Mouse (Mus musculus): ENCODE measurements around the gene Frmd4a. TPM values are rescaled to one million over a fixed set of nuclear protein-coding genes. Genes with fewer than 3 reads are reported as not detected.

Frmd4a gene
- polyA plus RNA-seq, 1 experiment from 2014 or later: 51.5 TPM

DNA sequence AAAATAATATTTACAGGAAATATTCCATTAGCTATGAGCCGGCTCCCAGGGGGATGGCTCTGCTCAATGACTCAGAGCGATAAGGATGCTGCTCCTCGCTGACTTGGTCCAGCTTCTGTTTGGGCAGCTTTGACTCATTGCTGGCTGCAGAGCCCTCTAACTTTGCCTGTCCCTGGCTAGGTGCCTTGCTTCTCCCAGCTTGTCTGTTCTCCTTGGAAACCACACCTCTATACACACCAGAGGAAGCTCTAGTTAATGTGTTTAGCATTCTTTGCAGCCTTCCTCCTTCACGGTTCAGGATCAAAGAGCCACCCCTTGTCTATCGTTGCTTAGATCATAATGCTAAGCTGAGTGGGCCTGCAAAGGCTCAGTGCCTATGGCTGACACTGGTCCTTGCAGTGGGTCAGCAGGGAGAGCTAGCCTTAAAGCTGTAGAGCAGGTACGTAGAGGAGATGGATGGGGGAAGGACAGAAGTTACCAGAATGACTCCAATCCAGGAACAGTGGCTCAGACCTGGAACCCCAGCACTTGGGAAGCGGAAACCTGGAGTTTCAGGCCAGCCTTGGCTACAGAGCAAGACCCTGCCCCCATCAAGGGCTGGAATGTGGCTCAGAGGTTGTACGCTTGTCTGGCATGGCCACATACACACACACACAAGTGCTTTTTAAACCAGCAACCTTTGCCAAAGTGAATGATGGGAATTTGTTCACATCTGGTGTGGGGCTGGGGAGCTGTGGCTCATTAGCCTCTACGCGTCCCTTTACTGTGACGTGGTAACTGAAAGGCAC is 525.3 kb downstream of the Frmd4a start:
- peak overlapping the region; percentile 66 for H3K27ac ChIP-seq (replicated peaks)
- 43% methylated on average over 11 of the region's 11 CpGs for WGBS
- no peak overlapping the region for H3K4me3 ChIP-seq (replicated peaks)
- no peak overlapping the region for H3K9ac ChIP-seq (replicated peaks)
- H3K9me3 ChIP-seq (replicated peaks): no peaks in the 10 kb centered on the region
- H3K4me1 ChIP-seq: peaks cover 41% of the 10 kb centered on the region
- H3K4me2 ChIP-seq: no peak overlapping the region
- peak; percentile 10; the same call in 1 of the 2 replicates for ATAC-seq (ENCODE audit: low FRiP score)
- no peaks in the 10 kb centered on the region for H3K27me3 ChIP-seq (replicated peaks)
- H3K36me3 ChIP-seq: peaks cover 8% of the 10 kb centered on the region; the same call in 1 of the 2 replicates

- ATAC-seq (ENCODE audit: low FRiP score): no peak
- Histone ChIP-seq H3K27me3 (replicated peaks) (no peaks in the 10 kb centered on the region), H3K27ac (replicated peaks) (no peak overlapping the region), H3K4me3 (replicated peaks) (no peak overlapping the region), H3K4me2 (no peak overlapping the region), H3K9me3 (replicated peaks) (no peaks in the 10 kb centered on the region), H3K4me1 (peaks cover 41% of the 10 kb centered on the region), H3K36me3 (peaks cover 8% of the 10 kb centered on the region; the same call in 1 of the 2 replicates), H3K9ac (replicated peaks) (no peak overlapping the region)
- 5% methylated on average over 1 of the region's 1 CpGs for WGBS
These were observed 525.9 kb downstream of the Frmd4a start for GRCm38 (mm10) chr2:4543417-4543775.

DNA sequence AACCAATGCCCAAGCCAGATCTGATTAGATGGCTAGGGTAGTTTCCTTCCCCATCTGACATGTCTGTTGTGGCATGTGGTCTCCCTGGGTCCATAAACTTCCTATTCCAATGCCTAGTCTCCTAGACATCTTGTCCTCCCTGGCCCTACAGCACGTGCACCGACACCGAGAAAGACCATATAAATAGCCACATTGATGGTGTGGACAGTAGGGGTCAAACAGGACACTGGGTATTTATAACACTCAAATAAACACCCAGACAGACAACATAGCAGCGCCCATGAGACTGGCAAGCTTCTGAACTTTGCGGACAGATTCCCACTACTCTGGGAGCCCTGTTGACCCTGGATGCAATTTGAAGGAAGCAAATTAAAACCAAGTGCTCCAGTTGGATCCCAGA is 526.8 kb downstream of the Frmd4a start:
- no peaks in the 10 kb centered on the region for H3K27me3 ChIP-seq (replicated peaks)
- 76% methylated on average over 5 of the region's 5 CpGs for WGBS
- H3K9me3 ChIP-seq (replicated peaks): no peaks in the 10 kb centered on the region
- peaks cover 41% of the 10 kb centered on the region for H3K4me1 ChIP-seq
- H3K4me3 ChIP-seq (replicated peaks): no peak overlapping the region
- H3K9ac ChIP-seq (replicated peaks): no peak overlapping the region
- H3K4me2 ChIP-seq: no peak overlapping the region
- H3K27ac ChIP-seq (replicated peaks): no peak overlapping the region
- H3K36me3 ChIP-seq: peaks cover 8% of the 10 kb centered on the region; the same call in 1 of the 2 replicates
- no peak for ATAC-seq (ENCODE audit: low FRiP score)

GRCm38 (mm10) chr2:4545261-4545660 is 527.7 kb downstream of the Frmd4a start:
- Histone ChIP-seq H3K36me3 (peaks cover 5% of the 10 kb centered on the region; the same call in 1 of the 2 replicates), H3K4me1 (peaks cover 41% of the 10 kb centered on the region), H3K4me2 (no peak overlapping the region), H3K27me3 (replicated peaks) (no peaks in the 10 kb centered on the region), H3K9ac (replicated peaks) (no peak overlapping the region), H3K9me3 (replicated peaks) (no peaks in the 10 kb centered on the region), H3K27ac (replicated peaks) (no peak overlapping the region), H3K4me3 (replicated peaks) (no peak overlapping the region)
- ATAC-seq (ENCODE audit: low FRiP score): no peak
- WGBS: 88% methylated on average over 6 of the region's 6 CpGs

DNA sequence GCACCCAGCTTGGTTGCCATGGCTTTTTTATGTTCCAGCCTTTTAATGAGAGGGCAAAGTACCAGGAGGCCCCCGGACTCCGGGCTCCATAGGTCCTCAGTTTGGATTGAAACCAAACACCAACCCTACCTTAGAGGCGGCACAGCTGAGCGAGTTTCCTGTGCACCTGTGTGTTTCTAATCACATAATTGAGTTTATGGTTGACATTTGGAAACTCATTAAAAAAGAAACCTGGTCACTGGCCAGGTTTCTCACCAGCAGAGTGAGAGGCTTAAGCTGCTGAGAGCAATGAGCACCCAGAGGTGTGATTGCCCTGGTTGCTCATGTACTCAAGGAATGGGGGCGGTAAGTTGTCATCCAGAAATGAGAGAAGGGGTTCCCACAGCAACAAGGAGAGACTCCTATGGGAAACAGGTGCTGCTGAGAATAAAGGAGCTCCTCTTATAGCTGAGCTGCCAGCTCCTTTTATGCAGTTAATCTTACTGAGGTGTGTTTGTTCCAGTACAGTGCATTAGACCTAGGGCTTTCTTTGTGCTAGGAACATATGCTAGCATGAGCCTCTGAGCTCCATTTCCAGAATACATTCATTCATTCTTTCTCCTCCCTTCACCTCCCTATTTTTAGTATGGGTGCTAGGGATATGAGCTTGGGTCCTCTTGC is 529.6 kb downstream of the Frmd4a start:
- H3K9ac ChIP-seq (replicated peaks): no peak overlapping the region
- H3K27me3 ChIP-seq (replicated peaks): no peaks in the 10 kb centered on the region
- 78% methylated on average over 5 of the region's 5 CpGs for WGBS
- H3K27ac ChIP-seq (replicated peaks): no peak overlapping the region
- ATAC-seq (ENCODE audit: low FRiP score): no peak
- H3K9me3 ChIP-seq (replicated peaks): no peaks in the 10 kb centered on the region
- no peak overlapping the region for H3K4me2 ChIP-seq
- H3K4me3 ChIP-seq (replicated peaks): no peak overlapping the region
- H3K36me3 ChIP-seq: peaks cover 14% of the 10 kb centered on the region; the same call in 1 of the 2 replicates
- H3K4me1 ChIP-seq: peaks cover 27% of the 10 kb centered on the region

- no peak for ATAC-seq (ENCODE audit: low FRiP score)
- H3K4me1 ChIP-seq: peaks cover 12% of the 10 kb centered on the region
- no peak overlapping the region for H3K4me2 ChIP-seq
- H3K27ac ChIP-seq (replicated peaks): no peak overlapping the region
- H3K27me3 ChIP-seq (replicated peaks): no peaks in the 10 kb centered on the region
- H3K9ac ChIP-seq (replicated peaks): no peak overlapping the region
- H3K9me3 ChIP-seq (replicated peaks): no peaks in the 10 kb centered on the region
- 95% methylated on average over 14 of the region's 14 CpGs for WGBS
- no peak overlapping the region for H3K4me3 ChIP-seq (replicated peaks)
- H3K36me3 ChIP-seq: peaks cover 14% of the 10 kb centered on the region; the same call in 1 of the 2 replicates
These were observed 531.8 kb downstream of the Frmd4a start for GRCm38 (mm10) chr2:4549271-4549670.

DNA sequence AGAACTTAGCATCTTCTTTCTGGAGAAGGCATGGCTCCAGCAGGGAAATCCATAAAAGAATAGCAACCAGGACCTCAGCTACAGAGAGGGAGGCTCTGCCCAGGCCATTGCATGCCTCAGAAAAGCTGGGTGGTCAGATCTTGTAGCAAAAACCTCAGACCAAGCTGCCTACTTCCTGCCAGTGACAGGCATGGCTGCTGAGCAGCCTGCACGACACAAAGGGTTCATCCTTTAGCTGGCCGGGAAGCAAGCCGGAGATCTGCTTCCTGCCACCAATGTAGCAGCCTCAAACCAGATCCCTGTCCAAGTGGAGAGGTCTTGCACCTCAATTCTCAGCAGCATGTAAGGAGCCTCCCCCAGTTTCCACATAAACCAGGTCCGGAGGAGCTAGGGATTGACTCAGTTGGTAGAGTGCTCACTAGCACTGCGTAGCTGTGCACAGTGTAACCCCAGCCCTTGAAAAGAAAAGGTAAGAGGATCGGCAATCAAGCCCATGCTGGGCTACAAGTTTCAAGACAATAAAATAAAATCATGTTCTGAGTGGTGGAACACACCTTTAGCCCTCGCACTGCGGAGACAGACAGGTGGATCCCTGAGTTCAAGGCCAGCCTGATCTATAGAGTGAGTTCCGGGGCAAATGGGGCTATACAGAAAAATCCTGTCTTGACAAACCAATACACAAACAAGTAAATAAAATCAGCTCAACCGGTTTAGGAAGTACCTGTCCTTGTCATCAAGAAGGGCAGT is 532.7 kb downstream of the Frmd4a start:
- Histone ChIP-seq H3K9ac (replicated peaks) (no peak overlapping the region), H3K4me1 (peaks cover 8% of the 10 kb centered on the region), H3K27me3 (replicated peaks) (no peaks in the 10 kb centered on the region), H3K36me3 (peaks cover 14% of the 10 kb centered on the region; the same call in 1 of the 2 replicates), H3K4me3 (replicated peaks) (no peak overlapping the region), H3K9me3 (replicated peaks) (no peaks in the 10 kb centered on the region), H3K4me2 (no peak overlapping the region), H3K27ac (replicated peaks) (0 out of 2 replicates have a peak overlapping the region, but pooled peaks have one; percentile 15)
- no peak for ATAC-seq (ENCODE audit: low FRiP score)
- 90% methylated on average over 10 of the region's 10 CpGs for WGBS

- ATAC-seq (ENCODE audit: low FRiP score): no peak
- H3K9me3 ChIP-seq (replicated peaks): no peaks in the 10 kb centered on the region
- no peak overlapping the region for H3K27ac ChIP-seq (replicated peaks)
- WGBS: 33% methylated on average over 2 of the region's 2 CpGs
- H3K4me3 ChIP-seq (replicated peaks): no peak overlapping the region
- H3K4me2 ChIP-seq: no peak overlapping the region
- H3K4me1 ChIP-seq: peaks cover 21% of the 10 kb centered on the region
- H3K9ac ChIP-seq (replicated peaks): no peak overlapping the region
- no peaks in the 10 kb centered on the region for H3K27me3 ChIP-seq (replicated peaks)
- peaks cover 9% of the 10 kb centered on the region; the same call in 1 of the 2 replicates for H3K36me3 ChIP-seq
These were observed 533.9 kb downstream of the Frmd4a start for GRCm38 (mm10) chr2:4551438-4551837.

DNA sequence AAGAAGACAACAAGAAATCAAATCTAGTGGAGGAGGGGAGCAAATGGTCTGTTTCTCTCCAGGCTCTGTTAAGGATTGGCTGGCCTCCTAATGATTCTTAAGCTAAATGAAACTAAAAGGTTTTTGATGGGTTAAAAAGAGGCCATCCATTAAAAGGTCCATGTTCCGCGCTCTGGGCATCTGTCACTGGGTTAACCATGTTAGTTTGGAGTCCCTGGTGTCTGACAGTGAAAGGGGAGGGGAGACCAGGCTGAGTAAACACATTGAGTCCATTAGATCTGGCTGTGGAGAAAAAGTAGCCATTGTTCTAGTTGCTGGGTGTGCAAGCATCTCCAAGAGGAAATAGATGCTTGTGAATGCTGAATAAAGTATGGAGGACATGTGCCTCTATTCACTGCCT is 534.3 kb downstream of the Frmd4a start:
- no peaks in the 10 kb centered on the region for H3K27me3 ChIP-seq (replicated peaks)
- WGBS: 54% methylated on average over 2 of the region's 2 CpGs
- H3K4me2 ChIP-seq: no peak overlapping the region
- H3K9me3 ChIP-seq (replicated peaks): no peaks in the 10 kb centered on the region
- no peak overlapping the region for H3K9ac ChIP-seq (replicated peaks)
- no peak overlapping the region for H3K4me3 ChIP-seq (replicated peaks)
- peaks cover 9% of the 10 kb centered on the region; the same call in 1 of the 2 replicates for H3K36me3 ChIP-seq
- ATAC-seq (ENCODE audit: low FRiP score): no peak
- no peak overlapping the region for H3K27ac ChIP-seq (replicated peaks)
- peaks cover 22% of the 10 kb centered on the region for H3K4me1 ChIP-seq

DNA sequence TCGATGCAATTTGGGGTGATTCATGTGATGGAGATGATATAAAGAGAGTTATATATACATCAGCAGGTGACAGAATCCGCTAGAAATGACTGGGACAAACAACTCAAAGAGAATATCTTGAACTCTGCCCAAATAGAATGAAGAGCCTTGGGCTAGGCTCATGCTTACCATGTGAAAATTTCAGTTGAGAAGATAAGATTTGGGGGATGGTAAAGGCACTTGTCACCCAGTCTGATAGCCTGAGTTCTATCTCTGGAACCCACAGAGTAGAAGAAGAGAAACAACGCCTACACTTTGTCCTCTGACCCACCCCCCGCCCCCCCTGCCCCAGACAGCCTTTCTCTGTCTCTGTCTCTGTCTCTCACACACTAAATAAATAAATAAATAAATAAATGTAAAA is 535.0 kb downstream of the Frmd4a start:
- H3K4me3 ChIP-seq (replicated peaks): no peak overlapping the region
- H3K4me2 ChIP-seq: no peak overlapping the region
- ATAC-seq (ENCODE audit: low FRiP score): no peak

DNA sequence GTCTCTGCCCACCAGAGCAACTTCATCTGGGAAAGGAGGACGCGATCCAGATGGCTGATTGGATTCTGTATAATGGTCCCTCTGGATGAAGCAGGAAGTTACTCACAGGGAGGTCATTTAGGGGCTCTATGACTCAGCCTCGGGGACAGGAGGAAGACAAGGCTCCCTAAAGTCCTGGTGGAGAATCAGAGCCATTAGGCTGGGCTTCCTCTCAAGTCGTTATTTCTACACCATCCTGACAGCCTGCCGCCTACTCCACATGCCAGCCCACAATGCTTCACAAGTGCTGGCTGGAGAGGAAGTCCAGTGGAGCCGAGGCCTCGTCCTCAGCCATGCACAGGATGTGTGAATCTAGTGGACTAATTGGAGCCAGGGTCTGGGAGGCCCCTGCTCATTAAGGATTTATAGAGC is 537.7 kb downstream of the Frmd4a start:
- Histone ChIP-seq H3K27ac (replicated peaks) (peak overlapping the region; percentile 4; the same call in 1 of the 2 replicates), H3K36me3 (peaks cover 9% of the 10 kb centered on the region; the same call in 1 of the 2 replicates)
- 35% methylated on average over 7 of the region's 7 CpGs for WGBS

More for the DNA sequence above, 535.0 kb downstream of the Frmd4a start:
- Histone ChIP-seq H3K4me1 (peaks cover 27% of the 10 kb centered on the region), H3K36me3 (peaks cover 9% of the 10 kb centered on the region; the same call in 1 of the 2 replicates), H3K27ac (replicated peaks) (no peak overlapping the region), H3K9ac (replicated peaks) (no peak overlapping the region), H3K9me3 (replicated peaks) (no peaks in the 10 kb centered on the region), H3K27me3 (replicated peaks) (no peaks in the 10 kb centered on the region)
- WGBS: 91% methylated on average over 4 of the region's 4 CpGs

More for the DNA sequence above, 537.7 kb downstream of the Frmd4a start:
- Histone ChIP-seq H3K9me3 (replicated peaks) (no peaks in the 10 kb centered on the region), H3K4me3 (replicated peaks) (no peak overlapping the region), H3K9ac (replicated peaks) (no peak overlapping the region), H3K27me3 (replicated peaks) (no peaks in the 10 kb centered on the region), H3K4me1 (peaks cover 55% of the 10 kb centered on the region), H3K4me2 (no peak overlapping the region)
- ATAC-seq (ENCODE audit: low FRiP score): no peak
